Mouse (Mus musculus) kidney, adult 2 months (tissue): ENCODE measurements at regions not wholly inside any gene's neighbourhood (a gene's known extent, or its start where the extent isn't known, plus 50 kb on each side); places are given as distances from the start of the nearest gene placed in this dataset.

Experiments used
- CTCF ChIP-seq: fragments of 200-500 bp; conservative IDR thresholded peaks from 2 replicates; pipeline ENCODE4 v1.5.1; 2011; ENCODE audit warnings: low read depth, mild to moderate bottlenecking, control low read depth, low read length, moderate library complexity, mixed read lengths; ENCODE audit not compliant: insufficient read depth, insufficient read length
- POLR2A ChIP-seq: fragments of 200-500 bp; IDR thresholded peaks from one replicate; pipeline ENCODE4 v1.6.1; 2011; ENCODE audit warnings: low read depth, low read length, control low read depth

DNA sequence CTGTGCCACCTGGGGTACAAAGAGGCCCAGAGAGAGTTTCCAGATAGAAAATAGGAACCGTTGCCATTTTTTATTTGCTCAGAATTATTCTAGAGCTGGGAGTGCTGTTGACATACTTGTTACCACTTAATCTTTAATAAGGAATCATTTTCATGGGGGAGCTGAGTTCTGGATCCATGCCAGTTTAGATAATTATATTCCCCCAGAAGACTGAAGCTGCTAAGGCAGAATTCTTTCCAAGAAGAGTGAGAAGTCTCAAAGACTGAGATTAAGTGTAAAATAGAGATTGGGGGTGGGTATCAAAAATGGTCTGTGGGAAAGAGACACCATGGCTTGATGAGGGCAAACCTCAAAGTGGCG is 119.5 kb upstream of the Astn2 start:
- no peak for TF ChIP-seq POLR2A
- no peak for TF ChIP-seq CTCF
